Mouse (Mus musculus): ENCODE results near the gene 1700057G04Rik. TPM values are rescaled to one million over a fixed set of nuclear protein-coding genes. Genes with fewer than 3 reads are reported as not detected.
"Not testable (repeated sequence)": the region's sequence is repeated elsewhere in the genome, so short reads cannot be mapped to it uniquely, and the experiment has no call there.

1700057G04Rik gene
- total and polyA plus RNA-seq, 3 experiments = 0.22 TPM; not detected in 2

DNA sequence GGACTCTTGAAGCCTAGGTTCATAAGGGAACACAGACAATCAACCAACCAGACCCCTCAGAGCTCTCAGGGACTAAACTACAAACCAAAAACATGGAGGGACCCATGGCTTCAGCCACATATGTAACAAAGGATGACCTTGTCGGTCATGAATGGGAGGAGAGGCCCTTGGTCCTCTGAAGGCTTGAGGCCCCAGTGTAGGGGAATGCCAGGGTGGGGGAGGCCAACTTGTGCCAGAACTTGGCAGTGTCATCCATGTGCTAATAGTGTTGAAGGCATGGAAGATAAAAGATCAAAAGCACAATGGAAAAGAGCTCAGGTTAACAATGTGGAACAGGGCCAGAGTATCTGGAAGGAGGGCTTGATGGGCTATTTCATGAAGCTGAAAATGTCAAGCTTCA is 10.9 kb upstream of the 1700057G04Rik start:
- H3K9me3 ChIP-seq (replicated peaks) = no peaks in the 10 kb centered on the region
- DNase-seq (ENCODE audit: low spot score) (no peak), ATAC-seq (ENCODE audit: extremely low read depth, insufficient number of reproducible peaks, low FRiP score, poor library complexity, severe bottlenecking) (no peak)
- H3K4me1 ChIP-seq (ENCODE audit: insufficient read depth, low read depth, low read length) = peaks cover 19% of the 10 kb centered on the region
- no peaks in the 10 kb centered on the region for H3K36me3 ChIP-seq (replicated peaks)
- H3K4me3 ChIP-seq (ENCODE audit: low read depth, low read length) = no peak overlapping the region
- no peaks in the 10 kb centered on the region for H3K27me3 ChIP-seq (ENCODE audit: insufficient read depth, low read length)
- no peak for TF ChIP-seq GATA1 (IDR thresholded peaks at IDR 0.05; ENCODE audit: borderline replicate concordance, low read length)
- no peak for TF ChIP-seq CTCF (IDR thresholded peaks at IDR 0.05; ENCODE audit: low read depth, low read length)
- no peak for TF ChIP-seq POLR2AphosphoS5 (IDR thresholded peaks at IDR 0.05; ENCODE audit: insufficient replicate concordance, low read depth, low read length)
- no peak for TF ChIP-seq GATA2 (IDR thresholded peaks at IDR 0.05; ENCODE audit: borderline replicate concordance, low read depth, low read length)
- TF ChIP-seq TAL1 (conservative IDR thresholded peaks at IDR 0.05; ENCODE audit: low read depth, low read length) = no peak

DNA sequence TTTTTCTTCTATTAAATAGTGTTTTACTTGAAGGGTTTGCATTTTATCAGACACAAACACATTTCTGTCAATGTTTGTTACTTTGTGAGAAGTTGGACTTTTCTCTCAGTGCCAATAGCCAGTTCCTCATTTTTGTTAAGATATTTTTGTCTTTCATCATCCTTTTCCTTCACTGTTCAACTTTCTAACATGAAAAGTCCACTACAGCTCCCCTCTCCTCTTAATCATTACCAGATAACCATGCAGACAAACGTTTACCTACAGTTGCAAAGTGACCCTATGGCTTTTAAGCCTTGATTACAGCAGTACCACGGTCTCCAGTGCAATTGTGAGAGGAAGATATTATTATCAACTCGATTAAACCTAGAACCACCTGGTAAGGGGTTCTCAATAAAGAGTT is 8.0 kb upstream of the 1700057G04Rik start:
- DNase-seq (ENCODE audit: low spot score) (no peak), ATAC-seq (ENCODE audit: extremely low read depth, insufficient number of reproducible peaks, low FRiP score, poor library complexity, severe bottlenecking) (peak; percentile 56)
- Histone ChIP-seq H3K9me3 (replicated peaks) (no peaks in the 10 kb centered on the region), H3K36me3 (replicated peaks) (no peaks in the 10 kb centered on the region), H3K4me3 (ENCODE audit: low read depth, low read length) (no peak overlapping the region), H3K27me3 (ENCODE audit: insufficient read depth, low read length) (no peaks in the 10 kb centered on the region), H3K4me1 (ENCODE audit: insufficient read depth, low read depth, low read length) (peaks cover 27% of the 10 kb centered on the region)
- TF ChIP-seq POLR2AphosphoS5 (IDR thresholded peaks at IDR 0.05; ENCODE audit: insufficient replicate concordance, low read depth, low read length) = no peak
- no peak for TF ChIP-seq TAL1 (conservative IDR thresholded peaks at IDR 0.05; ENCODE audit: low read depth, low read length)
- TF ChIP-seq CTCF (IDR thresholded peaks at IDR 0.05; ENCODE audit: low read depth, low read length) = no peak
- no peak for TF ChIP-seq GATA1 (IDR thresholded peaks at IDR 0.05; ENCODE audit: borderline replicate concordance, low read length)
- TF ChIP-seq GATA2 (IDR thresholded peaks at IDR 0.05; ENCODE audit: borderline replicate concordance, low read depth, low read length) = no peak

DNA sequence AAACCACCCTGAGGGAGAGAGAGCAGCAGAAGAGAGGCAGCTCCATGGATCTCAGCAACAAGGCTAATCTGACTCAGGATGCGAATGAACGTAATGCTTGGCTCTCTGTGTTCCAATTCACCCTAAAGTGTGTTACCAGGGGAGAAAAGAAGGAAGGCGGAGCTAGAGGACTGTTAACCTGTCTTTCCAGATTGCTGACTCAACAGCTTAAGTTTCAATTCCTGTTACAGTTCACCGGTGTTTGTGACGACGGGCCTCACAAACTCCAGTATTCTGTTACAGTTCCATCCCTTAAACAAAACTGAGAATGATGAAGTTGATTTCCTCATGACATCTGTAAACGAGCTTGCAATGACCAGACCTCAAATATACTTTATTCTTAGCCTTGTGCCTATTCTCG is 4.1 kb upstream of the 1700057G04Rik start:
- TF ChIP-seq TAL1 (conservative IDR thresholded peaks at IDR 0.05; ENCODE audit: low read depth, low read length) (no peak), POLR2AphosphoS5 (IDR thresholded peaks at IDR 0.05; ENCODE audit: insufficient replicate concordance, low read depth, low read length) (no peak), GATA1 (IDR thresholded peaks at IDR 0.05; ENCODE audit: borderline replicate concordance, low read length) (no peak), CTCF (IDR thresholded peaks at IDR 0.05; ENCODE audit: low read depth, low read length) (no peak), GATA2 (IDR thresholded peaks at IDR 0.05; ENCODE audit: borderline replicate concordance, low read depth, low read length) (no peak)

DNA sequence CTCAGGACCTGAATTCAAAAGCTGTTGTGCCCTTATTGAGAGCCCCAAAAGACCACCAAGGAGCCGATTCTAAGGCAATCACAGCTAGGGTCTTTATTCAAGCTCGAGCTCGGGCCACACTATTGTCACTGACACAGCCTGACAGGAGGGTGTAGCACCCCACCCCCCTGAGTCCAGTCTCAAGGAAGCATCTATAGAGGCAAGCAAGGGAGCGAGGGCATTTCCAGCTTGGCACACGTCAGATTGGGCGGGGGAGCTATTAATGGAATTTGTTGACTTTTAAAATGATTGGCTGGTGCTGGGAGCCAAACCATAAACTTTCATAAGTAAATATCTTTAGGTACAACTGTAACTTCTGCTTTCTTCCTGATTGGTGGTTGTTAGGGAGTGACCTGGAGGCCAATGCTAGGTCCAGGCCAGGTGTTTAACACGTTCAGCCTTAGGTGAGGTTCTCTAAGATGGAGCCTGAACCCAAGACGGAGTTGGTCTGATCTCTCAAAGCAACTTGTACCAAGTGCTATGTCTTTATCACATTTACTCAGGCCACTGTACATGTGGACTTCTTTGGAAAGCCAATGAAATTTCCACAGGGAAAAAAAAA is 3.5 kb upstream of the 1700057G04Rik start:
- DNase-seq (ENCODE audit: low spot score) = no peak
- Histone ChIP-seq H3K4me1 (ENCODE audit: insufficient read depth, low read depth, low read length) (peaks cover 27% of the 10 kb centered on the region), H3K36me3 (replicated peaks) (no peaks in the 10 kb centered on the region), H3K9me3 (replicated peaks) (no peaks in the 10 kb centered on the region), H3K27me3 (ENCODE audit: insufficient read depth, low read length) (no peaks in the 10 kb centered on the region), H3K4me3 (ENCODE audit: low read depth, low read length) (no peak overlapping the region)
- ATAC-seq (ENCODE audit: extremely low read depth, insufficient number of reproducible peaks, low FRiP score, poor library complexity, severe bottlenecking) = no peak
- TF ChIP-seq GATA1 (IDR thresholded peaks at IDR 0.05; ENCODE audit: borderline replicate concordance, low read length) = no peak
- TF ChIP-seq POLR2AphosphoS5 (IDR thresholded peaks at IDR 0.05; ENCODE audit: insufficient replicate concordance, low read depth, low read length) = no peak
- no peak for TF ChIP-seq TAL1 (conservative IDR thresholded peaks at IDR 0.05; ENCODE audit: low read depth, low read length)
- no peak for TF ChIP-seq GATA2 (IDR thresholded peaks at IDR 0.05; ENCODE audit: borderline replicate concordance, low read depth, low read length)
- no peak for TF ChIP-seq CTCF (IDR thresholded peaks at IDR 0.05; ENCODE audit: low read depth, low read length)

More for the DNA sequence above, 4.1 kb upstream of the 1700057G04Rik start:
- Histone ChIP-seq H3K27me3 (ENCODE audit: insufficient read depth, low read length) (no peaks in the 10 kb centered on the region), H3K4me3 (ENCODE audit: low read depth, low read length) (no peak overlapping the region), H3K9me3 (replicated peaks) (no peaks in the 10 kb centered on the region), H3K36me3 (replicated peaks) (no peaks in the 10 kb centered on the region), H3K4me1 (ENCODE audit: insufficient read depth, low read depth, low read length) (peaks cover 29% of the 10 kb centered on the region)
- DNase-seq (ENCODE audit: low spot score) = no peak
- ATAC-seq (ENCODE audit: extremely low read depth, insufficient number of reproducible peaks, low FRiP score, poor library complexity, severe bottlenecking) = no peak

DNA sequence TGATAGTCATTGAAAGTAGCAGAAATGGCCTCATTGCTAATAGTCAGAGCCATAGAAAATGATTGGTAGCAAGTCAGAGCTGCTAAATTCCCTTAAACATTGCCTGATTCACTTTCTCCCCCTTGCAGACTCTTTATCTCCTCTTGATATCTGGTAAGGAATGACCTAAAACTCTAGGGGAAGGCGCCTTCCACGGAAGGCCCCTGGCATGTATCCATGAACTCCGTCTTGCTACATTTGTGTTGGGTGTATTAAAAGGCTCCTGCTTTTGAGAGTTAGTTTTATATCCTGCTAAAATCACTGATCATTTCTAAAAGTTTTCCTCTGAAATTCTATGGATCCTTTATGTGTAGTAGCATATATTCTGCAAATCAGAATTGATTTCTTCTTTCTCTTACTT is 7.6 kb downstream of the 1700057G04Rik start:
- no peak for TF ChIP-seq TAL1 (conservative IDR thresholded peaks at IDR 0.05; ENCODE audit: low read depth, low read length)
- TF ChIP-seq GATA1 (IDR thresholded peaks at IDR 0.05; ENCODE audit: borderline replicate concordance, low read length) = no peak
- no peak for TF ChIP-seq GATA2 (IDR thresholded peaks at IDR 0.05; ENCODE audit: borderline replicate concordance, low read depth, low read length)
- no peak for TF ChIP-seq POLR2AphosphoS5 (IDR thresholded peaks at IDR 0.05; ENCODE audit: insufficient replicate concordance, low read depth, low read length)
- TF ChIP-seq CTCF (IDR thresholded peaks at IDR 0.05; ENCODE audit: low read depth, low read length) = no peak
- Histone ChIP-seq H3K9me3 (replicated peaks) (no peaks in the 10 kb centered on the region), H3K36me3 (replicated peaks) (no peaks in the 10 kb centered on the region), H3K4me3 (ENCODE audit: low read depth, low read length) (no peak overlapping the region), H3K27me3 (ENCODE audit: insufficient read depth, low read length) (no peaks in the 10 kb centered on the region), H3K4me1 (ENCODE audit: insufficient read depth, low read depth, low read length) (peaks cover 4% of the 10 kb centered on the region)
- no peak for ATAC-seq (ENCODE audit: extremely low read depth, insufficient number of reproducible peaks, low FRiP score, poor library complexity, severe bottlenecking)
- no peak for DNase-seq (ENCODE audit: low spot score)

DNA sequence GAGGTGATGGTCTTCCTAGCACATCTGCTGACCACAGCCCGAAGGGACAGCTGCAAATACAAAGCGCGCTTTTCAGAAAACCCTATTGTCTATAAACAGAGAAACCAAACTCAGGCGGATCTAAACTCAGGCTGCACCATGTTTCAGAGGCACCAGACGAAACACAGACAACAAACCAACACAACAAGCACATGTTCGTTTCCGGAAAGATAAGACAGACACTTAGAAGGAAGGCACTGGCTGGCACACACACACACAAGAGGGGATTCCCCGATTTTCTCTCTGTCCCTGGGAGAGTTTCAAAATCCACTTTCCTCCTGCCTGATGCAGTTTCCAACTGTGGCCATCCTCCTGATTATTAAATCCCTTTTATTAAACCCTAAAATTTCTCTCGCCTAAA is 16.8 kb downstream of the 1700057G04Rik start:
- H3K27me3 ChIP-seq (ENCODE audit: insufficient read depth, low read length); H3K4me3 ChIP-seq (ENCODE audit: low read depth, low read length); ATAC-seq (ENCODE audit: extremely low read depth, insufficient number of reproducible peaks, low FRiP score, poor library complexity, severe bottlenecking); H3K36me3 ChIP-seq (replicated peaks); DNase-seq (ENCODE audit: low spot score); H3K9me3 ChIP-seq (replicated peaks): not testable (repeated sequence)
- peaks cover 12% of the 10 kb centered on the region for H3K4me1 ChIP-seq (ENCODE audit: insufficient read depth, low read depth, low read length)
